Mouse (Mus musculus) liver, postnatal 0 days (tissue): ENCODE measurements around the gene Adcy6. TPM values are rescaled to one million over a fixed set of nuclear protein-coding genes. Genes with fewer than 3 reads are reported as not detected.

Source experiments
- ATAC-seq: fragments of 200-750 bp; cut with Nextera tagmentation; 2 replicates; pipeline ENCODE4 v1.8.0; 2017; ENCODE audit warnings: mild to moderate bottlenecking, moderate library complexity
- DNase-seq: peaks from one replicate; pipeline ENCODE4 v3.0.0-alpha.2; 2016
- H3K27ac ChIP-seq: fragments of 300-500 bp; sonication (generic); 2 replicates; pipeline ENCODE4 v1.5.1; 2014; ENCODE audit warnings: antibody characterized with exemption, moderate library complexity, mild to moderate bottlenecking, low read depth
- H3K27me3 ChIP-seq: fragments of 300-500 bp; sonication (generic); 2 replicates; pipeline ENCODE4 v1.6.1; 2014; ENCODE audit warnings: low read length, control low read depth, mixed read lengths; ENCODE audit not compliant: insufficient read depth
- H3K36me3 ChIP-seq: fragments of 300-500 bp; sonication (generic); replicated peaks from 2 replicates; pipeline ENCODE4 v1.6.1; 2014; ENCODE audit warnings: mild to moderate bottlenecking, control low read depth, low read length, moderate library complexity, mixed read lengths; ENCODE audit not compliant: insufficient read depth
- H3K4me1 ChIP-seq: fragments of 300-500 bp; sonication (generic); 2 replicates; pipeline ENCODE4 v1.6.1; 2014; ENCODE audit warnings: antibody characterized with exemption, mild to moderate bottlenecking, control low read depth; ENCODE audit not compliant: insufficient read depth
- H3K4me2 ChIP-seq: fragments of 300-500 bp; sonication (generic); 2 replicates; pipeline ENCODE4 v1.6.1; 2014; ENCODE audit warnings: low read depth, mild to moderate bottlenecking, low read length, moderate library complexity, mixed read lengths
- H3K4me3 ChIP-seq: fragments of 300-500 bp; sonication (generic); 2 replicates; pipeline ENCODE4 v1.5.1; 2014; ENCODE audit warnings: low read depth, low read length
- H3K9ac ChIP-seq: fragments of 300-500 bp; sonication (generic); replicated peaks from 2 replicates; pipeline ENCODE4 v1.6.1; 2014; ENCODE audit warnings: mild to moderate bottlenecking, moderate library complexity
- H3K9me3 ChIP-seq: fragments of 300-500 bp; sonication (generic); 2 replicates; pipeline ENCODE4 v1.6.1; 2016; ENCODE audit warnings: mild to moderate bottlenecking, control low read depth, low read length, mixed read lengths
- CTCF ChIP-seq: sonication (generic); IDR thresholded peaks from 2 replicates; pipeline ENCODE4 v1.5.1; 2016; ENCODE audit warnings: antibody characterized with exemption, low read depth
- EP300 ChIP-seq: IDR thresholded peaks from 2 replicates; pipeline ENCODE4 v1.6.1; 2016; ENCODE audit warnings: antibody characterized with exemption, low read depth, mild to moderate bottlenecking
- whole genome bisulfite sequencing: fragments of 180-500 bp; shearing (Covaris S2); extraction: QIAGEN DNeasy Blood & Tissue Kit; methylation state at CpG from one replicate; pipeline ENCODE4 v1.1.7; 2014; ENCODE audit not compliant: insufficient replicate concordance; 5-methylcytosine and 5-hydroxymethylcytosine counted together
- polyA plus RNA-seq: library from polyadenylated mRNA; unstranded; fragments of >200 nt; fragmentation: Nextera tagmentation; extraction: Ambion mirVana; gene quantifications from 2 replicates; pipeline ENCODE4 v1.2.1, GENCODE M21; 2015

The Adcy6 gene
- polyA plus RNA-seq, 1 experiment from 2014 or later = 7.7 TPM

GRCm38 (mm10) chr15:98567278-98568134 is 42.4 kb downstream of the Adcy6 start:
- peak; percentile 94 for ATAC-seq
- WGBS = under 1% methylated on average over 88 of the region's 88 CpGs

DNA sequence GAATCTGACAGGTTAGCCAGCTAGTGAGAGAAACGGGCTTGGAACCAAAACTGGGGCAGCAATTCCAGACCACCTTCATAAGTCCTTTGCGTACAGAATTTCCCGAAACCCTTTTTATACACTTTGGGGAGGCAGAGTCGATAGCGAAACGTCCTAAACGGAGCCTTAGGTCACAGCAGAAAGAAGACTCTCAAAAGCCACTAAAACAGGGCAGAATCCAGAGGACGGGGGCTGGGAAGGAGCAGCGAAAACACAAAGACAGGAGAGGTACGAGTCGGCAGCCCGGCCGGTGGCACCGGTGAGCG is 43.0 kb downstream of the Adcy6 start:
- Histone ChIP-seq H3K36me3 (peaks cover 14% of the 10 kb centered on the region; the same call in 1 of the 2 replicates), H3K4me3 (peak overlapping the region; percentile 83), H3K27ac (peak overlapping the region; percentile 98), H3K27me3 (no peaks in the 10 kb centered on the region), H3K9me3 (no peaks in the 10 kb centered on the region), H3K9ac (peak overlapping the region; percentile 88), H3K4me1 (peaks cover 21% of the 10 kb centered on the region), H3K4me2 (peak overlapping the region; percentile 78)
- DNase-seq (no peak), ATAC-seq (no peak)
- TF ChIP-seq EP300 (no peak), CTCF (no peak)
- under 1% methylated on average over 15 of the region's 15 CpGs for WGBS

More at GRCm38 (mm10) chr15:98567278-98568134, 42.4 kb downstream of the Adcy6 start:
- Histone ChIP-seq H3K4me2 (peak overlapping the region; percentile 82), H3K27me3 (no peaks in the 10 kb centered on the region), H3K9ac (peak overlapping the region; percentile 88), H3K9me3 (no peaks in the 10 kb centered on the region), H3K36me3 (peaks cover 14% of the 10 kb centered on the region; the same call in 1 of the 2 replicates), H3K4me1 (peaks cover 21% of the 10 kb centered on the region), H3K27ac (peak overlapping the region; percentile 98), H3K4me3 (peak overlapping the region; percentile 83)
- peak; percentile 99 for DNase-seq
- TF ChIP-seq CTCF (peak; percentile 53), EP300 (peak; percentile 79)

GRCm38 (mm10) chr15:98557186-98557585 is 52.7 kb downstream of the Adcy6 start:
- Histone ChIP-seq H3K27ac (no peak overlapping the region), H3K4me1 (no peaks in the 10 kb centered on the region), H3K36me3 (peaks cover 59% of the 10 kb centered on the region), H3K9ac (no peak overlapping the region), H3K27me3 (no peaks in the 10 kb centered on the region), H3K4me3 (no peak overlapping the region), H3K9me3 (no peaks in the 10 kb centered on the region), H3K4me2 (no peak overlapping the region)
- DNase-seq (no peak), ATAC-seq (no peak)
- 92% methylated on average over 5 of the region's 5 CpGs for whole genome bisulfite sequencing
- TF ChIP-seq CTCF (no peak), EP300 (no peak)

GRCm38 (mm10) chr15:98555881-98556280 is 54.0 kb downstream of the Adcy6 start:
- TF ChIP-seq EP300 = no peak
- Histone ChIP-seq H3K9me3 (no peaks in the 10 kb centered on the region), H3K4me2 (no peak overlapping the region), H3K27ac (no peak overlapping the region), H3K36me3 (peaks cover 71% of the 10 kb centered on the region), H3K27me3 (no peaks in the 10 kb centered on the region), H3K9ac (no peak overlapping the region), H3K4me1 (no peaks in the 10 kb centered on the region), H3K4me3 (no peak overlapping the region)
- WGBS = 92% methylated on average over 4 of the region's 4 CpGs
- ATAC-seq = no peak
- DNase-seq = no peak

DNA sequence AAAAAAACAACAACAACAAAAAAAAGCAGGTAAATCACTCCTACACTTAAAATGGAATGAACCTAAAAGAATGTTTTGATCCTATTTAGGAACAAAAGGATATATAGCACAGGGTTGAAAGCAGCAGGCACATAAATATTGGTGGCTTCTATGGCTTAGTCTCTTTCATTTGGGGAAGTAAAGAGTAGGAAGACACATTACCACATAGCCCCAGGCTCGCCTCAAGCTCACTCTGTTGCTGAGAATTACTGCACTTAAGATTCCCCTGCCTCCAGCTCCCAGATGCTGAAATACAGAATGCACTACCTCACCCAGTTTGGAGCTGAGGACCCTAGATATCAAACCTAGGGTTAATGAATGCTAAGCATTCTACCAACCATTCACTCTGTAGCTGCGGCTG is 57.1 kb downstream of the Adcy6 start:
- Histone ChIP-seq H3K36me3 (peaks cover 74% of the 10 kb centered on the region), H3K4me2 (no peak overlapping the region), H3K4me1 (no peaks in the 10 kb centered on the region), H3K9me3 (no peaks in the 10 kb centered on the region), H3K4me3 (no peak overlapping the region), H3K27me3 (no peaks in the 10 kb centered on the region), H3K27ac (no peak overlapping the region), H3K9ac (no peak overlapping the region)
- TF ChIP-seq EP300 (no peak), CTCF (no peak)
- 85% methylated on average over 2 of the region's 2 CpGs for WGBS
- DNase-seq (no peak), ATAC-seq (no peak)

- Histone ChIP-seq H3K9me3 (no peaks in the 10 kb centered on the region), H3K4me2 (no peak overlapping the region), H3K4me1 (no peaks in the 10 kb centered on the region; the same call in 1 of the 2 replicates), H3K9ac (no peak overlapping the region), H3K27me3 (no peaks in the 10 kb centered on the region), H3K27ac (no peak overlapping the region), H3K36me3 (peaks cover 88% of the 10 kb centered on the region), H3K4me3 (no peak overlapping the region)
- no peak for TF ChIP-seq CTCF
- no peak for TF ChIP-seq EP300
- no peak for ATAC-seq
- DNase-seq = no peak
- 86% methylated on average over 5 of the region's 5 CpGs for WGBS
Observed at GRCm38 (mm10) chr15:98546843-98547242, 63.0 kb downstream of the Adcy6 start.
